Mouse (Mus musculus): ENCODE measurements at regions not wholly inside any gene's neighbourhood (a gene's known extent, or its start where the extent isn't known, plus 50 kb on each side); places are given as distances from the start of the nearest gene placed in this dataset.

DNA sequence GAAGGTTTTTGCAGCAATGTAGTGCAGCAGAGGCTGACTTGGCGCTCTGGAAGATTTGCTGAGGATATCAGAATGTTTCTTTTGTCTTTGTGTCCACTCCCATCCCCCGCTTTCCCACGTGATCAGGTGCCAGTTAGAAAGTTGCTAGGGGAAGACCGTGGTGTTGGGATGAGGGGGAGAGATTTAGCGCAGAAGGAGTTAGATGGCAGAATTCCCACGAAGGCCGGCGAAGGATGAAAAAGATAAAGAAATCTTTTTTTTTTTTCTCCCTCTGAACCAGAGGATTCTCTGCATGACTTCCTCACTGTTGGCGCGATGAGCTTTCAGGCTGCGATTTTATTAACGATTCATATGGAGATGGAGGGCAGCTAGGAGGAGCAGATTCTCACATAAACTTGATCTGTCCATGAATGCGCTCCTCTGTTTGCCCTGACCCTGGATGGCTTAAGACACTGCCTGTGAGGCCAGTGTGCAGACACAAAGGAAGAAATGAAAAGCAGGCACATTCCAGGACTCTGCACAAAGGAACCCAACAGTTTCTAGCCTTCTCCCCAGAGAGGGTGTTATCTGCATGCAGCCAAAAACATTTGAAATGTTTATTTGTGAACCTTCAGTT is 201.5 kb downstream of the Gm11146 start:
- peak overlapping the region; percentile 48 for H3K27ac ChIP-seq (ENCODE audit: low read length)
- H3K4me2 ChIP-seq (ENCODE audit: low read depth, low read length), result peak overlapping the region; percentile 49
- peak overlapping the region; percentile 58 for H3K9ac ChIP-seq (ENCODE audit: low read length)
- H3K4me1 ChIP-seq (ENCODE audit: control insufficient read depth, insufficient read depth, low read length), result peaks cover 15% of the 10 kb centered on the region
- H3K36me3 ChIP-seq (ENCODE audit: control insufficient read depth, insufficient read depth, low read length), result no peaks in the 10 kb centered on the region
- ATAC-seq (ENCODE audit: insufficient read depth, low FRiP score), result peak; percentile 68; the same call in 1 of the 2 replicates
- H3K4me3 ChIP-seq (replicated peaks; ENCODE audit: low read length), result peak overlapping the region; percentile 23
- 5% methylated on average over 13 of the region's 13 CpGs for WGBS
- no peaks in the 10 kb centered on the region for H3K9me3 ChIP-seq (replicated peaks; ENCODE audit: control insufficient read depth, low read length)
- H3K27me3 ChIP-seq (ENCODE audit: control insufficient read depth, insufficient read depth, low read length), result no peaks in the 10 kb centered on the region

DNA sequence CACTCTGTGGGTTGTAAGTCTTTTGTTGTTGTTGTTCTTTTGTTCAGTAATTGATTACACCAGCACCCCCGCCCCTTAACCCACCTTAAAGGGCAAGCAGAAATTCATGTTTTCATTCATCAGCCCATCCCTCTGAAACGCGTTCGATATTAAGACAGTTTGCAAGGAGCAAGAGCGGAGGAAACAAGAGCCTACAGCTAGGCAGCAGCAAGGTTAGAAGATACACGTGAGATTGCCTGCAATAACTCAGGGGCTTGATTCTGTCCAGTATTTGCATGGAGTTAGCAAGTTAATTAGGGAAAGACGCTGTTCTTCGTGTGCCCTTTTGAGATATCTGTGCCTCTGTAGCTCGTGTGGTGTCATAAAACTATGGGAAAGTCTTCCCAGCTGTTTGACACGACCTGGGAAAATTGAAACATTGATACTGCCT is 202.0 kb downstream of the Gm11146 start:
- no peaks in the 10 kb centered on the region for H3K36me3 ChIP-seq (ENCODE audit: control insufficient read depth, insufficient read depth, low read length)
- 9% methylated on average over 10 of the region's 10 CpGs for WGBS
- H3K4me1 ChIP-seq (ENCODE audit: control insufficient read depth, insufficient read depth, low read length), result peaks cover 15% of the 10 kb centered on the region
- H3K4me3 ChIP-seq (replicated peaks; ENCODE audit: low read length), result peak overlapping the region; percentile 23
- no peak for ATAC-seq (ENCODE audit: insufficient read depth, low FRiP score)
- peak overlapping the region; percentile 58 for H3K9ac ChIP-seq (ENCODE audit: low read length)
- H3K9me3 ChIP-seq (replicated peaks; ENCODE audit: control insufficient read depth, low read length), result no peaks in the 10 kb centered on the region
- no peaks in the 10 kb centered on the region for H3K27me3 ChIP-seq (ENCODE audit: control insufficient read depth, insufficient read depth, low read length)
- peak overlapping the region; percentile 48 for H3K27ac ChIP-seq (ENCODE audit: low read length)
- H3K4me2 ChIP-seq (ENCODE audit: low read depth, low read length), result peak overlapping the region; percentile 49

DNA sequence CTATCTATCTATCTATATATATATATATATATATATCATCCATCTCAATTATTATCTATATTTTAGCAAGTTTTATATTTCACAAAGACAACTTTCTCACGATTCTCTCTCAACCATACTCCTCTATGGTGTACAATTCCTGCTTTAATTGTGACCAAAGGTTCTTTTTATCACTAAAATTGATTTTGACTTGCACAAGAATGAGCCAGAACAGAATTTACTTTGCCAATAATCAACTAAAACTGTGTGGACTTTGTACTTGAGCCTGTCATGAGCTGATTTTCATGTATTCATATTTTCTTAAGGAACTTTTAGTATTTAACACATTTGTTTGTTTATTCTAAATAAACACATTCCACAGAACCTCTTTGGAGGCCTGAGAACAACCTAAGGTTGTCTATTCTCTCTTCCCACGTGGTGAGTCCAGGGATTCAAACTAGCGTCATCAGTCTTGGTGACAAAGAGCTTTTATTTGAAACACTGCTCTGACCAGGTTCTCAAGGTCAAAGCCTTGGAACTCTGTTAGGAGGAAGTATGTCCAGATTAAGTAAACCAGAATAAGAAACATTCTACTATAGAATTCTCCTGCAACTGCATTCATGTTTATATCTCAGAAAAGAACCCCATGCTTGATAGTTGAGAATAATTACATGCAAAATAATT is 207.7 kb downstream of the Gm11146 start:
- Histone ChIP-seq H3K36me3 (ENCODE audit: control insufficient read depth, insufficient read depth, low read length) (no peaks in the 10 kb centered on the region), H3K27ac (ENCODE audit: low read length) (no peak overlapping the region), H3K27me3 (ENCODE audit: control insufficient read depth, insufficient read depth, low read length) (no peaks in the 10 kb centered on the region), H3K4me3 (replicated peaks; ENCODE audit: low read length) (no peak overlapping the region), H3K9me3 (replicated peaks; ENCODE audit: control insufficient read depth, low read length) (no peaks in the 10 kb centered on the region), H3K4me1 (ENCODE audit: control insufficient read depth, insufficient read depth, low read length) (0 out of 2 replicates have a peak, but pooled peaks cover 3% of the 10 kb centered on the region), H3K9ac (ENCODE audit: low read length) (no peak overlapping the region), H3K4me2 (ENCODE audit: low read depth, low read length) (no peak overlapping the region)
- ATAC-seq (ENCODE audit: insufficient read depth, low FRiP score), result no peak
- WGBS, result 38% methylated on average over 3 of the region's 3 CpGs

DNA sequence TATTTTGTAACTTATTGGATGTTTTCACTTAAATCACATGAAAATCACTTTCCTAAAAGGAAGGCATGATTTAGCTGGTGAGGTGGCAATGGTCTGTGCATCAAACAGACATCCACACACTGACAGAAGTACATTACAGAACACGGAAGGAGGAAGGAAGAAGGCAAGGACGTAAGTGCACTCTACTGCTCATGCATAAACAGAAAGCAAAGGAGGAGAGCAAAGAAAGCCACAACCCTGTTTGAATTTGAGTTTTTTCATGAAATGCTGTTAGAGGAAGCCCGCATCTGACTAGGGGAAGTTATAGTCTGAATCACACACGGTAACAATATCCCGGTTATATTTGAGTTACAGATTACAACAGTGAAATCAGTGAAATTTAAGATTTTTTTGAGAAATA is 208.4 kb downstream of the Gm11146 start:
- no peaks in the 10 kb centered on the region for H3K36me3 ChIP-seq (ENCODE audit: control insufficient read depth, insufficient read depth, low read length)
- ATAC-seq (ENCODE audit: insufficient read depth, low FRiP score), result no peak
- H3K9ac ChIP-seq (ENCODE audit: low read length), result no peak overlapping the region
- no peaks in the 10 kb centered on the region for H3K27me3 ChIP-seq (ENCODE audit: control insufficient read depth, insufficient read depth, low read length)
- no peak overlapping the region for H3K4me2 ChIP-seq (ENCODE audit: low read depth, low read length)
- H3K4me3 ChIP-seq (replicated peaks; ENCODE audit: low read length), result no peak overlapping the region
- H3K4me1 ChIP-seq (ENCODE audit: control insufficient read depth, insufficient read depth, low read length), result 0 out of 2 replicates have a peak, but pooled peaks cover 2% of the 10 kb centered on the region
- no peaks in the 10 kb centered on the region for H3K9me3 ChIP-seq (replicated peaks; ENCODE audit: control insufficient read depth, low read length)
- WGBS, result 70% methylated on average over 5 of the region's 5 CpGs
- no peak overlapping the region for H3K27ac ChIP-seq (ENCODE audit: low read length)

DNA sequence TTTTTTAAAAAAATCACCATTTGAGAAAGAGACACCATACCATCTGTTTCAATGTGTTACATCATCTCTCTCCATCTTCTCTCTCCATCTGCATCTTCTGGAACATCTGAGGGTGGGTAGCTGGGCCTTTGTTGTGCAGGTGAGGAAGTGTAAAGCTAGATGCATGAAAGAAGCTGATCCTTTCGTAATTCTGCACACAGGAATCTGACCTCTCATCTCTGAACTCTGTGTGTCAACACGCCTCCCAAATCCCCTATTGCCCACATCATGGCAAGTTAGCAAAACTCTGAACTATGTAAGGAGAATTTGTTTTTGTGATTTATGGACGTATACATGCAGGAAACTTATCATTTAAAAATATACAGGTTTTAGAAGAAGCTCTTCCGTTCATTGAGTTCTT is 209.7 kb downstream of the Gm11146 start:
- no peaks in the 10 kb centered on the region for H3K4me1 ChIP-seq (ENCODE audit: control insufficient read depth, insufficient read depth, low read length)
- H3K9me3 ChIP-seq (replicated peaks; ENCODE audit: control insufficient read depth, low read length), result no peaks in the 10 kb centered on the region
- no peak overlapping the region for H3K4me3 ChIP-seq (replicated peaks; ENCODE audit: low read length)
- H3K36me3 ChIP-seq (ENCODE audit: control insufficient read depth, insufficient read depth, low read length), result no peaks in the 10 kb centered on the region
- H3K27ac ChIP-seq (ENCODE audit: low read length), result no peak overlapping the region
- no peaks in the 10 kb centered on the region for H3K27me3 ChIP-seq (ENCODE audit: control insufficient read depth, insufficient read depth, low read length)
- ATAC-seq (ENCODE audit: insufficient read depth, low FRiP score), result no peak
- no peak overlapping the region for H3K4me2 ChIP-seq (ENCODE audit: low read depth, low read length)
- H3K9ac ChIP-seq (ENCODE audit: low read length), result no peak overlapping the region
- 63% methylated on average over 4 of the region's 4 CpGs for WGBS

DNA sequence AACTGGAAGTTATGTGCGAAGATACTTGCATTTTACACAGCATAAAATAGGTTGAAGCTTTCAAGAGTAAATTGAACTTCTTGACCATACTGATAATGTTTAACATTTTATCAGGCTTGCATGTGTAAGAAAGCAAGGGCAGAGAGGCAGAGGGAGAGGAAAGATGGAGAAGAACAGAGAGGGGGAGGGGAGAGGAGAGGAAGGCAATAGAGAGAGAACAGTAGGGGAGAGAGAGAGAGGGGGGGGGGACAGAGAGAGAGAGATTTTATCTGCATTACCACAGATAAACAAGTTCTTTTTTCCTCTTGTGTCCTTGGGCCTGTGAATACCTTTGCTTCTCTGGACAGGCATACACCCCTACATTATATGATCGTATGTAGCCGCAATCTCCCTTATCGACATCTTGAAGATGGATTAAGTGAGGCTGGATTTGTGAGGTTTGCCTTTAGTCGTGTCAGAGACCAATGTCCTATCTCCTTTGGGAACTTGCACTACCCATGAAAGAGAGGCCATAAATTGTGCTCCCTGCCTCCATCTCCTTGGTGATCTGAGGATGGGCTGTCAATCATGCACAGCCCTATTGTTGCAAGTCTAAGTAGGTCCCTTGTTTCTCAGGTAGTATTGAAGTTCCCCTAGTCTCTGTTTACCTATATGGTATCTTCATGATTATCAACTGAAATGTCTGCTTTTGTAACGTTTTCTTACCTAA is 217.7 kb downstream of the Gm11146 start:
- H3K4me1 ChIP-seq (ENCODE audit: control insufficient read depth, insufficient read depth, low read length), result no peaks in the 10 kb centered on the region
- H3K4me3 ChIP-seq (replicated peaks; ENCODE audit: low read length), result no peak overlapping the region
- no peak for ATAC-seq (ENCODE audit: insufficient read depth, low FRiP score)
- no peak overlapping the region for H3K4me2 ChIP-seq (ENCODE audit: low read depth, low read length)
- 68% methylated on average over 6 of the region's 6 CpGs for WGBS
- no peak overlapping the region for H3K27ac ChIP-seq (ENCODE audit: low read length)
- H3K9ac ChIP-seq (ENCODE audit: low read length), result no peak overlapping the region
- no peaks in the 10 kb centered on the region for H3K36me3 ChIP-seq (ENCODE audit: control insufficient read depth, insufficient read depth, low read length)
- H3K9me3 ChIP-seq (replicated peaks; ENCODE audit: control insufficient read depth, low read length), result no peaks in the 10 kb centered on the region
- H3K27me3 ChIP-seq (ENCODE audit: control insufficient read depth, insufficient read depth, low read length), result no peaks in the 10 kb centered on the region

DNA sequence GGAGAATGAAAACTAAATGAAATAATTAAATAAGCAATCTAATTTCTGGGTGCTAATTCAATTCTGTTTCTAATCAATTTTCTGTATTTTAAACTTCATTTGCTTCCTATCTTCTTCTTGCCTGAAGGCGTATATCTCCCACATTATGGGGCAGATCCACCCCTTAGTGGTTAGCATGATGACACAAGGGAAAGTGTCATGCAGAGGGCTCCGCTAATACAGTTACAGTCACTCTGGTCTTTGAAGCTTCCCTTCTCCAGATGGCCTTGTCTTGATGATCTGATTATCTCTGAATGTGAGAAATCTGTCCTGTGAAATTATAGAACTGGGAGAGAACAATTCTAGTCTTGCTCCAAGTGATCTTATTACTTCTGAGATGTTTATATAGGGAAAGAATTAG is 219.1 kb downstream of the Gm11146 start:
- Histone ChIP-seq H3K4me3 (replicated peaks; ENCODE audit: low read length) (no peak overlapping the region), H3K9ac (ENCODE audit: low read length) (no peak overlapping the region), H3K4me1 (ENCODE audit: control insufficient read depth, insufficient read depth, low read length) (no peaks in the 10 kb centered on the region), H3K36me3 (ENCODE audit: control insufficient read depth, insufficient read depth, low read length) (no peaks in the 10 kb centered on the region), H3K9me3 (replicated peaks; ENCODE audit: control insufficient read depth, low read length) (no peaks in the 10 kb centered on the region), H3K4me2 (ENCODE audit: low read depth, low read length) (no peak overlapping the region), H3K27me3 (ENCODE audit: control insufficient read depth, insufficient read depth, low read length) (no peaks in the 10 kb centered on the region), H3K27ac (ENCODE audit: low read length) (no peak overlapping the region)
- WGBS, result 81% methylated on average over 2 of the region's 2 CpGs
- ATAC-seq (ENCODE audit: insufficient read depth, low FRiP score), result no peak

DNA sequence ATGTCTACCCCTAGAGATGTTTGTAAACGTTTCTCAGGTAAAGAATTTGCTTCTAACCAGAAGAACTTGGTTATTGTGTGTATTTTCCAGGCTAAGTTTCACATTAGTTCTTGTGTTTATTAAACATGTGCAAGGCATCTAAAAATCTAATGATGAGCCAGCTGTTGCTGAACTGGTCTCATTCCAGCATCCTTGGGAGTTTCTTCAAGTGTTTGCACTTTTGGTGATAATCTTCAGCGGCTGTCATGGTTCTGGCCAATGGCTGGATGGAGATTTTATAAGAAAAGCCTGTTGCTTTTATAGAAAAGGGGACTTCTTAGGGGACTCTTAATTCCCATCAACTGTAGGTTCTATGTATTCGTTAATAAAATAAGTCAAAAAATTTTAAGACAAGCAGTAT is 229.1 kb downstream of the Gm11146 start:
- H3K9me3 ChIP-seq (replicated peaks; ENCODE audit: control insufficient read depth, low read length), result no peaks in the 10 kb centered on the region
- 61% methylated on average over 3 of the region's 3 CpGs for WGBS
- no peak overlapping the region for H3K4me3 ChIP-seq (replicated peaks; ENCODE audit: low read length)
- no peak for ATAC-seq (ENCODE audit: insufficient read depth, low FRiP score)
- H3K36me3 ChIP-seq (ENCODE audit: control insufficient read depth, insufficient read depth, low read length), result no peaks in the 10 kb centered on the region
- H3K27ac ChIP-seq (ENCODE audit: low read length), result no peak overlapping the region
- no peaks in the 10 kb centered on the region for H3K27me3 ChIP-seq (ENCODE audit: control insufficient read depth, insufficient read depth, low read length)
- no peak overlapping the region for H3K4me2 ChIP-seq (ENCODE audit: low read depth, low read length)
- no peaks in the 10 kb centered on the region for H3K4me1 ChIP-seq (ENCODE audit: control insufficient read depth, insufficient read depth, low read length)
- no peak overlapping the region for H3K9ac ChIP-seq (ENCODE audit: low read length)

DNA sequence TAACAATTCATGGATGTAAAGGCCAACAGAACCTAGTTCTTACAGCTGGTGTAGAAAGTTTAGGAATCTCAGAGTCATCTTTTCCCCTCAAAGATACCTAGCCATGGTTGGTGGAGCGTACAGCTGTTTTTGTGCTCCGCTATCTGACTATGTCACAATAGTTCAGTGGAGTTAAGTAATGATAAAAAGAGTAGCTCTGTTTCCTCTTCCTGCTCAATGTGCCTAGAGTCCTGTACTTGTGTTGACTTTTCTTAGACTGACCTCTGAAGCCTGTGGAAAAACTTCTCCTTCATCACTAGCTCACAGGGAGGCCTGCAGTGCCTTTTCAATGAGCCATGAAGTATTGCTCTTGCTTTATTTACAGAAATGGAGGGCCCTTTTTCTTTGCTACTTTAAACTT is 232.1 kb downstream of the Gm11146 start:
- H3K27ac ChIP-seq (ENCODE audit: low read length), result no peak overlapping the region

More for the DNA sequence above, 232.1 kb downstream of the Gm11146 start:
- Histone ChIP-seq H3K36me3 (ENCODE audit: control insufficient read depth, insufficient read depth, low read length) (no peaks in the 10 kb centered on the region), H3K4me2 (ENCODE audit: low read depth, low read length) (no peak overlapping the region), H3K9ac (ENCODE audit: low read length) (no peak overlapping the region), H3K4me3 (replicated peaks; ENCODE audit: low read length) (no peak overlapping the region), H3K9me3 (replicated peaks; ENCODE audit: control insufficient read depth, low read length) (no peaks in the 10 kb centered on the region), H3K4me1 (ENCODE audit: control insufficient read depth, insufficient read depth, low read length) (no peaks in the 10 kb centered on the region), H3K27me3 (ENCODE audit: control insufficient read depth, insufficient read depth, low read length) (no peaks in the 10 kb centered on the region)
- ATAC-seq (ENCODE audit: insufficient read depth, low FRiP score), result no peak
- 69% methylated on average over 2 of the region's 2 CpGs for WGBS

All from stomach, embryonic 16.5 days (tissue).